Mouse (Mus musculus) B cell, adult (primary cell): ENCODE results near the gene Gpr107. TPM values are rescaled to one million over a fixed set of nuclear protein-coding genes. Genes with fewer than 3 reads are reported as not detected.

Experiments used
- total RNA-seq: library from RNA; stranded (reverse); gene quantifications from 4 replicates; pipeline ENCODE4 v1.2.4, GENCODE M21; 2023; ENCODE audit not compliant: inconsistent age

Gene Gpr107
- total RNA-seq = 65.6 to 80.5 TPM (median 73.1 TPM) in 4 replicates

DNA sequence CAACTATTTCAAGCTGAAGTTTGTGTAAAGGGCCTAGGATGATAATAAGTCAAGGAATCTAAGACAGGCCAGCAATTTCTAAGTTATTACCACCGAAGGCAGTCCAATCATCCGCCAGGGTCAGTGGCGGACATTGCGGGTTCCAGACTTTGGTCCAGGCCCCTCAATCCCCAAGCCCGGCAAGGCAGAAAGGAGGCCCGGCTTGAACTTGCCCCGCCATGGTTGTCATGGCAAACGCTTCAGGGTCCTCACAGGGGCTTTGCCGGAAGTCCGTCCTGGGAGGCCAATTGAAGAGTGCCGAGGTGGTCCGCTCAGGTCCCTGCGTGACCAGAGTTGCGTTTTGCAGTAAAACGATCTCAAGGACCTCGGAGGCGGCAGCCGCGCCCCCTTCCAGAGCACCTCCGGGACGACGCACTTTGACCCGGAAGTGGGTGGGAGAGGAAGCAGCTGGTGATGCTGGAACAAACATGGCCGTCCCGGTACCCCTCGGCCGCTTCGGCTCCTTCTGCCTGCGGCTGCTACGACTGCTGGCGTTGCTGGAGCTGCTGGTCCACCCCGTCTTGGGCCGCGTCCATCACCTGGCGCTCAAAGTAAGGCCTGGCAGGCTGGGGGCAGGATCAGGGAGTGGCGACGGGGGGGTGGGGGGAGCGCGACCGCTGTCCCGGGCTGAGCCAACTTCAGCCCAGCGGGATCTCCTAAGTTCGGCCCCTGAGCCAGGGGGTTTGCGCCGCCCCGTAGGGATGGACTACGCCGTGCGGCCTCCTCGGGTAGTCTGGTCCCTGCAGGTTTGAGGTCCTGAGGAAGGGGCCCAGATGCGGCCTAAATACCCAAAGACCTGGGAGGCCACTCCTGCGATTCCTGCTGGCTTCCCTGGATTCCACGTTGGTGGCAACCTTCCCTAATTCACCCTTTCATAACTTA lies at the start of gene Gpr107:
TSS of gene Gpr107 (plus strand) at position 425 of the 921 bp plus-strand sequence.

DNA sequence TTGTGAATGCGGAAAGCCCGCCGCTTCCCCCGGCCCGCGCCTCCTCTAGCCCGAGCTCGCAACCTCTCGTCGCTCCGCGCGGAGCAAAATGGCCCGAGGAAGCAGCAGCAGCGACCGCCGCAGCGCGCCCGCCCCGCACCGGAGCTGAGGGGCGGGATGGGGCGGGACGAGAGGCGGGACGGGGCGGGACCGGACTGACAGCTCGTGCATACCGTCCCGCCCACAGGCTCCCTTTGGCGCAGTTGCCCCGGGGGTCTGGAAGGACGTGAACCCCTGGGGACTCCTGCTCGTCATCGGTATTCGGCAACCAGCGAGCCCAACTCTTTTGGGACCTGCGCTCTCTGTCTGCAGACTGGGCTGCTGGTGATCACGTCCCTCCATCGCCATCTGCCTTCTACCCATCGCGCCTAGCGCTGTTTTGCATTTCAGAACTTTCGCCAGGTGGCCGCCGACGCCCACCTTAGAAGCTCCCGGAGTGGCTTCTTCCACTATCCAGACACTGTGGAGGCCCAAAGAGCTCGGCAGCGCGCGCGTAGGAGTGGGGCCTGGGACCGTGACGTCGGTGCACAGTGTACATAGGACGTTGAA lies 10.2 kb upstream of the Gpr107 start, which contains the start of gene Fnbp1:
TSS of gene Fnbp1 (minus strand) at position 142 of the 588 bp plus-strand sequence.

DNA sequence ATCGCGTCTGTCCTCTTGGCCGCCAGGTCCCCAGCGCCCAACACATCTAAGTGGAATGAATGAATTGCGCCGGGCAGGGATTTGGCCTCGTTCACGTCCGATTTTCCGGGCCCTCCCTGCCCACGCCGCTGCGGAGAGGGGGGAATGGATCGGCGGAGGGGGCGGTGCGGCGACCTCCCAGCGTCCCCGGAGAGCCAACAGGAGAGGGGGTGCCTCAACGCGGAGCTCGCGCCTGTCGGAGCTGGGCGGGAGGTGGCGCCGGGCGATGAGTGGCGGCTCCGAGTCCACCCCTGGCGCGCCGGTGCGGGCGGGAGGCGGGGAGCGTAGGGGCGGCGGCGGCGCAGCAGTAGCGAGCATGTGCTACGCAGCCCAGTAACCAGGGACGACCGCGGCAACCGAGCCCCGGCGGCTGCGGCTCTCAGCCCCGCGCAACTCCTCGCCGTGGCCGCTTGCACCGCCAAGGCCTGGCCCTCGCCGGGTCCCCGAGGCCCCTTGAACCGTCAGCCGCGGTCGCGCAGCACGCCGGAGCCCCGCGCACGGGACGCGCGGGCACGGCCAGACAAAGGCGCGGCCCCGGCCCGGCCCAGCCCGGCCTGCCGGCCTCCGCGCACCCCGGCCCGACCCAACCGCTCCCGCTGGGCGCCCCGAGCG lies 93.5 kb downstream of the Gpr107 start, which contains the start of gene Ncs1:
TSS of gene Ncs1 (plus strand) at position 333 of the 651 bp plus-strand sequence.

Other genes with a start within 250 kb of the Gpr107 start
- gene Ptges, start 222.5 kb upstream of the Gpr107 start, total RNA-seq = not detected in 4 replicates
- 44.0 to 57.3 TPM (median 56.3 TPM) in 4 replicates for gene Tor1b, start 199.4 kb upstream of the Gpr107 start, total RNA-seq
- 37.9 to 42.4 TPM (median 41.0 TPM) in 4 replicates for gene Tor1a, start 184.4 kb upstream of the Gpr107 start, total RNA-seq
- gene BC005624, start 170.1 kb upstream of the Gpr107 start, total RNA-seq = 111 to 133 TPM (median 114 TPM) in 4 replicates
- 13.9 to 22.1 TPM (median 19.5 TPM) in 4 replicates for gene Usp20, start 170.0 kb upstream of the Gpr107 start, total RNA-seq
- gene Fnbp1, start 10.3 kb upstream of the Gpr107 start, total RNA-seq = 166 to 206 TPM (median 189 TPM) in 4 replicates
- gene Ncs1, start 93.5 kb downstream of the Gpr107 start, total RNA-seq = 0.13 to 0.42 TPM in 2 of 4 replicates, not detected in the others
- not detected in 4 replicates for gene Hmcn2, start 162.1 kb downstream of the Gpr107 start, total RNA-seq